Mouse (Mus musculus) layer of hippocampus, adult 9-10 months (tissue): Measurements from ENCODE around the gene Pctp.

ENCODE experiments used
- DNase-seq: peaks from one replicate; pipeline ENCODE4 v3.0.0; 2022; ENCODE audit warnings: low spot score

The Pctp gene

GRCm38 (mm10) chr11:90002231-90002986 lies at the start of gene Pctp:
TSS of gene Pctp (minus strand) at chr11:90002894.
- peak; percentile 11 for DNase-seq

GRCm38 (mm10) chr11:90050016-90050415 lies 47.3 kb upstream of the Pctp start:
- no peak for DNase-seq

- no peak for DNase-seq
These were observed 44.6 kb upstream of the Pctp start for GRCm38 (mm10) chr11:90047271-90047670.

GRCm38 (mm10) chr11:90046211-90046610 lies 43.5 kb upstream of the Pctp start:
- DNase-seq: no peak

GRCm38 (mm10) chr11:90044459-90044858 lies 41.8 kb upstream of the Pctp start:
- DNase-seq: no peak

- no peak for DNase-seq
These were observed 35.3 kb upstream of the Pctp start for GRCm38 (mm10) chr11:90038022-90038421.

GRCm38 (mm10) chr11:90036416-90036815 lies 33.7 kb upstream of the Pctp start:
- no peak for DNase-seq

GRCm38 (mm10) chr11:90035532-90035931 lies 32.8 kb upstream of the Pctp start:
- no peak for DNase-seq

- no peak for DNase-seq
These were observed 32.0 kb upstream of the Pctp start for GRCm38 (mm10) chr11:90034646-90035045.

- DNase-seq: no peak
These were observed 30.7 kb upstream of the Pctp start for GRCm38 (mm10) chr11:90033442-90033841.

GRCm38 (mm10) chr11:90032807-90033206 lies 30.1 kb upstream of the Pctp start:
- DNase-seq: no peak

- no peak for DNase-seq
These were observed 28.4 kb upstream of the Pctp start for GRCm38 (mm10) chr11:90031076-90031475.

- DNase-seq: no peak
These were observed 27.9 kb upstream of the Pctp start for GRCm38 (mm10) chr11:90030557-90030956.

GRCm38 (mm10) chr11:90029841-90030398 lies 27.2 kb upstream of the Pctp start, which contains the start of gene Tmem100:
TSS of gene Tmem100 (plus strand) at chr11:90030348.
- no peak for DNase-seq

- no peak for DNase-seq
These were observed 26.7 kb upstream of the Pctp start for GRCm38 (mm10) chr11:90029354-90029753.

GRCm38 (mm10) chr11:90028746-90029145 lies 26.1 kb upstream of the Pctp start:
- DNase-seq: no peak

- DNase-seq: no peak
These were observed 24.5 kb upstream of the Pctp start for GRCm38 (mm10) chr11:90027216-90027615.

GRCm38 (mm10) chr11:90026802-90027174 lies 24.1 kb upstream of the Pctp start:
- no peak for DNase-seq

GRCm38 (mm10) chr11:90025891-90026801 lies 23.5 kb upstream of the Pctp start:
- no peak for DNase-seq

- DNase-seq: peak; percentile 32
These were observed 16.5 kb upstream of the Pctp start for GRCm38 (mm10) chr11:90019161-90019560.

GRCm38 (mm10) chr11:90015281-90015680 lies 12.6 kb upstream of the Pctp start:
- no peak for DNase-seq

- DNase-seq: no peak
These were observed 11.0 kb upstream of the Pctp start for GRCm38 (mm10) chr11:90013657-90014056.
